Mouse (Mus musculus) cerebellum, adult 9-11 months (tissue): ENCODE data around the gene Nphp4.

Source experiments
- DNase-seq: peaks from one replicate; pipeline ENCODE4 v3.0.0; 2022

The Nphp4 gene

DNA sequence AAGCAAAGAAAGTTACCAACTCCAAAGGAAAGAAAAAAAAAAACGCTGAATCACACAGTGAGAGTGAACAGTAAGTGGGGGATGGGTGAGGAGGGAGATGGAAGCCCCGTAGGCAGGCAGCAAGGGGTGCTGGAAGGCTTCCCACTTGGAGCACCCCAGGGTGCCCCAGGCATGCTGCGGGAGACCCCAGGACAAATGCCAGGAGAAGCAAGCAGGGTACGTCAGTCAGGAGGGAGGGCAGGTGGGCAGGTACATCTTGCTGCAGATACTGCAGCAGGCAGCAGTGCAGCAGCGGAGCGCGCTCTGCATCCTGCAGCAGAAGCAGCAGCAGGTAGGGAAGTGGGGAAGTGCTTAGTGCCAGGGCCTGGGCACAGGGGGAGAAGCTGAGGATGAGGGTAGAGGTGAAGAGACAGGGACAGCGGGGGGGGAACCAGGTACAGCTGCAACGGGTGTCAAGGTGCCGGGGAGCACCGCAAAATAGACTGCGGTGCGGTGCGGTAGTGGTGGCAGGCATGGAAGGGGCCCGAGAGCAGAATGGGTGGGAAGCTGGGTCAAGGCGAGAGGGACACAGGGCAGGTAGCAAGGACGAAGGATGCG is at the start of gene Nphp4:
Gene Nphp4, plus strand, starts transcription at position 280 of the 597 bp plus-strand sequence.
- peak; percentile 78 for DNase-seq

- no peak for DNase-seq
Observed at GRCm38 (mm10) chr4:152428259-152428658, 48.2 kb upstream of the Nphp4 start.

DNA sequence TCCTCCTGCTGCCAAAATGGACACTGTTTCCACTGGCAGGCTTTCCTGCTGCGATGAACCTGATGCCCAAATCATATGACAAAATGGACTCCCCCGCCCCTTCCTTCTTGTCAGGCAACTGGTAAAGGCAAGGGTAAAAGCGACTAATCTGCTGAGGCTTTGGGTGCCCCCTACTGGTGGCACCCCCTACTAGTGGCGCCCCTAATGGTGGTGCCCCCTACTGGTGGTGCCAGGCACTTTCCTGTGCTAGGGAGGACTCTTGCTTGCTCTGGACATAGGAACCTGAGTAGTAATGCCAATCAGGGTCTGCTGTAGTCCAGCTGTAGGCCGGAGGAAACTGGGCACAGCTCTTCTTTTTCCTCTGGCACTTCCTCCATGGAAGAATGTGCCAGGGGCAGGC is 44.2 kb upstream of the Nphp4 start:
- DNase-seq: peak; percentile 39

DNA sequence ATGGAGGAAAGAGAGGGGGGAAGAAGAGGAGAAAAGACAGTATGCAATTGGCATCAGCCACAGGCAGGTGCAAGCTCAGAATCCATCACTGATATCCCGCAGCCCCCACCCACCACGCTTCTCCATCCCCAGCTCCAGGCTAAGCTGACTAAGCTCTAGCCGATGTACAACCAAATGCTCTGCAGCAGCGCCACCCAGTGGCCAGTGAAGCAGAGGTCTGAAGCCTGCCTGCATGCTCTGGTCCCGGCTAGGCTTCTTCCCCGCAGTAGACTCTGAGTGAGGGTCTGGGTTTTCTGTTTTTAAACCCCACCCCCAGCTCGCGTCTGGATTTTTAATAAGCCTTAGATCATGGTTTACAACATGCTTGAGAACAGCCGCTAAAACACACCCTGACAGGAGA is 41.7 kb upstream of the Nphp4 start:
- peak; percentile 86 for DNase-seq

DNA sequence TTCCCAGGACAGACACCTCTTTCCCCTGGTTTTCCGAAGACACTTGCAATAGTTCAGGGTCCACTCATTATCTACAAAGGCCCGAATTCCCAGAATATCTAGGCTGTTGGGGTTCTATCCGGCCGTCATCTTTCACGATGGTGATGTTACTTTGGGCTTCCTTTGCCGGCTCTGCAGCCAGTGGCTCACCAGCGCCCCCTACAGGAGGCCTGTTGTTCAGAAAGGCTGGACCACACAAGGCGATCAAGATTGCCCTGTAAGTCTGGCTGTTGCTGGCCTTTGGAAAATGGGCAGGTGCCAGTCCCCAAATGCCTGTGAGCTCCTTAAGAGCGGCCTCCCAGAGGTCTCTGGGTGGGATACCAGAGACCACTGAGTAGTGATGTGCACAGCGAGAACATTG is 41.3 kb upstream of the Nphp4 start:
- peak; percentile 79 for DNase-seq

- no peak for DNase-seq
Observed at GRCm38 (mm10) chr4:152440882-152441281, 35.6 kb upstream of the Nphp4 start.

DNA sequence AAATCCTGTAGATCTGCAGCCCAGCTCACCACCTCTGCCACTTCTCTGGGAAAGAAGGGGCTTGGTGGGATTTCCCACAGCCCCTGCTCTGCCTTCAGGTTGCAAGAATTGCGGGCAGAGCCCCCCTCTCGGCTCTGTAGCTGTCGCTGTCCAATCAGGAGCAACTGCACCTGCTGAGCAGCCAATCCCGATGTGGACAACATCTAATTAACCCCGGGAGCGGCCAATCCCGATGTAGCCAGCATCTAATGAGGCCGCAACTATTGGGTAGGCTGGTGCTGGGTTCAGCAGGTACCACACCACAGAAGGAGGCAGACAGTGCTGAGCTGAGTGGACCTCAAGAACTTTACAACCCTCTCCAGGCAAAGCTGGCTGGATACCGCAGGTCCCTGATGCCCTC is 35.0 kb upstream of the Nphp4 start:
- DNase-seq: no peak

- no peak for DNase-seq
Observed at GRCm38 (mm10) chr4:152446178-152446577, 30.3 kb upstream of the Nphp4 start.

DNA sequence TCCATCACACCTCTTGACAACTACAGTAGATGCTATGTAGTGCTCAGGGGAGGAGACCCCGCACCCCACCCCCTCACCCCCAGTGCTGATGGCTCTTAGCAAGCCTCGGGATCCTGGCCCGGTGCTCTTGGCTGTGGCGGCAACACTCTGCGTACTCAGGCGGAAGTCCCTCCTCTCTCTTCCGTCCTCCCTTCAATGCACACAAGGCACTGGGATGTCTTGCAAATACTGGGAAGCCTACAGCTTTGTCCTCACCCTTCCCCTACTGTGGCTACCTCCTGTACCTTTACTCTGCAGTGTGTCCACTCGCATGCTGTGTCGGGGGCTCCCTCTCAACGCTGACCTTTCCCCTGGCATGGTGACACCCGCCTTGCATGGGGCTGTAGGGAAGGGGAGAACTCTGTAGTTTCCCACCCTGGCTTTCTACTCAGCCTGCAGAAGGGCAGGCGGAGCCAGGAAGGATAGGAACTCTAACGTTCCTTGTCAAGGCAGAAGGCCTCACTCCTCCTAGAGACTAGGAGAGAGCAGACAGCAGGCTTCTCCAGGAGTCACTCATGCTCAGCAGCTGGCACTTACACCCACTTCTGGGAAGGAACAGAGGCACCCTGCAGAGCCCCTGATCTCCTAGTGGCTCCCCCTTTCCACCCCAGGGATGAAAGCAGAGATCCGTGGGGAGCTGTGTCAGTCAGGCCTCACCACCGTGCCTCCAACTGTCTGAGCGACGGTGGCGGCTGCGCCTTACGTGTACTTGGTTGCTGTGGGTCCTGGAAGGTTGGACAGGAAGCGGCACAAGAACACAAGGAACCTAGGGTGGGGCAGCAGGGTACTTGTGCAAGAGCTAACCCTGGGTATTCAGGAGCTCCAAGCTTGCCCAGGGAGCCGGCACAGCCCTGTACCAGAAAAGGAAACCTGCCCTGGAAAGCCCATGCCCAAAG is 28.5 kb upstream of the Nphp4 start:
- no peak for DNase-seq

GRCm38 (mm10) chr4:152448666-152449018 is 27.9 kb upstream of the Nphp4 start:
- DNase-seq: no peak

DNA sequence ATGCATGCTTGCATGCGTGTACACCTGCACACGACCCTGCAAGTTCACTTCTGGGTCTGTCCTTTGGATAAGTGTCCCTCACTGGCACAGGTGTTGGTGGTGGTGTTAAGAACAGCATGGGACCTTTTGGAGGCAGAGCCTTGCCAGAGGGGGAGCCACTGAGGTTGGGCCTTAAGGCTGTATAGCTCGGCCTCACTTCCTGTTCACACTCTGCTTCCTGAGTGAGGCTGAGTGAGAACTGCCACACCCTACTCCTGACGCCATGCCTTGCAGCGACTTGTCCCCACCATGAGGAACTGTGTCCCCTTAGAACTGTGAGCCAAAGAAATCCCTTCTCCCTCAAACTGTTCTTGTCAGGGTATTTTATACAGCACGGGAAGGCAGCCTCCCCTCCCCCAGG is 25.1 kb upstream of the Nphp4 start:
- no peak for DNase-seq

GRCm38 (mm10) chr4:152453079-152453478 is 23.4 kb upstream of the Nphp4 start:
- DNase-seq: peak; percentile 35

DNA sequence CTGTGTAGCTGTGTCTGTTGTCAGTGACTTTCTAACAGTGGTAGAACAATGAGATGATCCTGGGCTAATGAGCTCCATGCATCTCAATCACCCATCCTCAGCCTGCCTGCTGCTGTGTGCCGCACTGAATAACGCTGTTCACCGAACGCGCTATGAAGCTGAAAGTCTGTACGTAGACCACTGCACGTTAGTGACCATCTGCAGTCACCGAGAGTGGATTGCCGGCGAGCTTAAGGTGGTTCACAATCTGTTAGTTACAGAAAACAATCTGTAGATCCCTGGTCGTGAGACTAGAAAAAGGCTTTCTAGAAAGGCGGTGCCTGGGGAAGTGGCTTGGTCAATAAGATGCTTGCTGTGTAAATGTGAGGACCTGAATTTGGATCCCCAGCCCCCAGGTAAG is 22.4 kb upstream of the Nphp4 start:
- no peak for DNase-seq

GRCm38 (mm10) chr4:152456609-152457008 is 19.9 kb upstream of the Nphp4 start:
- DNase-seq: no peak

DNA sequence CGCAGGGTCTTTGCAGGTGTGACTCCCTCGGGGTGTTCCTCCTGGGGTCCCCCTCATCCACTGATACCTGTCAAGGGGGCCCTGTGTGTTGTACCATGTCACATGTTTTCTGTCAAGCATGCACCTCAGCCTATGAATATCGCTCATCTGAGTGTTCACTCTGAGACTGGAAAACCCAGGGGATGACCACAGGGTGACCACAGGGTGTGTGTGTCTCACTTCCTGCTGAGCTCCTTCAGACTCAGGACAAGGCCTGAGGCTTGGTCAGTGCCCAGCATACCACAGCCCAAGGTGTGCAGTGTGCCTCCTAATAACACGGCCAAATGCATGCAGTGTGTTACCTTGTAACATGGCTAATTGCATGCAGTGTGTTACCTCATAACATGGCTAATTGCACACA is 18.8 kb upstream of the Nphp4 start:
- no peak for DNase-seq

- DNase-seq: no peak
Observed at GRCm38 (mm10) chr4:152462516-152462915, 14.0 kb upstream of the Nphp4 start.

DNA sequence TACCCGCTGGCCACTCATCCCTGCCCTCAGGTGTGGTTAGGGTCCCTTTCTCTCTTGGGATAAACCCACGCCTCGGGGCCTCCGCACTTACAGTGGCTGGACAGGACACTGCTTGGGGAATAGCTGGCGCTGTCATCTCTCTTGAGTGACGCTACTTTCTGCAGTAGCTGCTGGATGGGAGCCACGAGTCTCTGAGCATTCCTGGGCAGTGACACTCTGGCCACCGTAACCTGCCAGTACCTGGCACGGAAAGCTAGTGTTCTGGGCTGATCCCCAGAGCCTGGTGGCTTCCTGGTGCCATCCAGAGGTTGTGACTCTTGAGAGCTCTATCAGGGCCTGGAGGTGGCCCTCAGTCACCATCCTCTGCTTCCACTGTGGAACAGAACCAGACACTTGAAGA is 13.4 kb upstream of the Nphp4 start:
- no peak for DNase-seq

- DNase-seq: no peak
Observed at GRCm38 (mm10) chr4:152465116-152465515, 11.4 kb upstream of the Nphp4 start.

- no peak for DNase-seq
Observed at GRCm38 (mm10) chr4:152466601-152467000, 9.9 kb upstream of the Nphp4 start.

DNA sequence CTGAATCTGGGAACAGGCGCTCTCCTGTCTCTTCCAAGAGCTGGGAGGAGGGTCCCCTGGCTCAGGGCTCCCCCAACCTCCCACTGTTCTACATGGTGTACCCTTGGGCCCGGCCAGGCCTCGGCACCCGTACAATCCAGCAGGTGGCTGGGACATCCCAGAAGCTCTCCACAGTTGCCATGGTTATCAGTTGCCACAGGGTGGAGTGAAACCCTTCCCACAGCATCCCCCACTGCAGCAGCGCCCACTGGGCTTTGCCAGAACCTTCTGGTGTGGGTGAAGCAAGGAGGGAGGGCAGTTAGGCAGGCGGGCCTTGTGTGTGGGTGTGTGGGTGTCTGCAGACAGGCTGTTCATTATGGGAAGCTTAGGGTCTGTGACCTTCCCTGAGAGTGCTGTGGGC is 8.6 kb upstream of the Nphp4 start:
- DNase-seq: no peak

GRCm38 (mm10) chr4:152475941-152476340 is 565 bp upstream of the Nphp4 start:
- no peak for DNase-seq

GRCm38 (mm10) chr4:152477106-152477465 is 580 bp downstream of the Nphp4 start:
- no peak for DNase-seq

- DNase-seq: peak; percentile 100
Observed at GRCm38 (mm10) chr4:152477466-152478223, 1.1 kb downstream of the Nphp4 start, which contains the start of gene Kcnab2. TSS of gene Kcnab2 (minus strand) at chr4:152477871.

GRCm38 (mm10) chr4:152478224-152478567 is 1.7 kb downstream of the Nphp4 start:
- DNase-seq: no peak
